Mouse (Mus musculus): ENCODE data around the gene Hbs1l.

Hbs1l gene

DNA sequence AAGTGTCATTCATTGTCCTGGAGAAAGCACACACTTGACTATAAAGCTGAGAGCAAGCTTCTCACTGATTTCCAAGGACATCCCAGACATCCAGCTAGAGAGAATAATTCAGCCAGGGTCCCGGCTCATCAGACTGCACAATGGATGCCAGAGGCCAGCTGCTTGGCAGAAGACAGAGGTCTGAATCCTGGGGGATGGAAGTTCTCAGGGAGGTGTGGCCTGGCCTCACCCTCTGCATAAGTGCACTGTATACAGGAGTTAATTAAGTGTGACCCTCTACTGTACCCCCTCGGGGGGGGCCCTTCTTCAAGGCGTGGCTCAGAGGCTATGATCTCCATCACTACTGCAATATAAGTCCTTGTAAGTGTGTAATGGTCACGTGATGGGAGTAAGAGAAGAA lies 105.5 kb downstream of the Hbs1l start:
- DNase-seq (ENCODE audit: low spot score in 2 of 2): no peak

DNA sequence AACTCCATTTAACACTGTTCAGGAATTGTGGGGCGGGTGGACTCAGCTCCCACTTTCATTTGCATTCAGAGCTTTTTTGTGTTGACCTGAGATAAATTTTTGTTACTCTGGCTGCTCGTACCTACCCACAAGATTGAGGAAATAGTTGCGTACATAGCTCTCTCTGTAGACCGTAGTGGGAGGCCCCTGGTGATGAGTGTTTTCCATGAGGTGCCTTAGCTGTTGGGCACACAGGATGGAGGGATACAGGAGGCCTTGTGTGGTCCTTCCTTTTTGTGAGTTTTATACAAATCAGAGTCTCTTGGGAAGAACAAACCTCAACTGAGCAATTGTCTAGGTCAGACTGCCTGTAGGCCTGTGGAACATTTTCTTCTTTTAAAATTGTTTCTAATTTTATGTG lies 109.0 kb downstream of the Hbs1l start:
- no peak for DNase-seq (ENCODE audit: low spot score in 2 of 2)

DNA sequence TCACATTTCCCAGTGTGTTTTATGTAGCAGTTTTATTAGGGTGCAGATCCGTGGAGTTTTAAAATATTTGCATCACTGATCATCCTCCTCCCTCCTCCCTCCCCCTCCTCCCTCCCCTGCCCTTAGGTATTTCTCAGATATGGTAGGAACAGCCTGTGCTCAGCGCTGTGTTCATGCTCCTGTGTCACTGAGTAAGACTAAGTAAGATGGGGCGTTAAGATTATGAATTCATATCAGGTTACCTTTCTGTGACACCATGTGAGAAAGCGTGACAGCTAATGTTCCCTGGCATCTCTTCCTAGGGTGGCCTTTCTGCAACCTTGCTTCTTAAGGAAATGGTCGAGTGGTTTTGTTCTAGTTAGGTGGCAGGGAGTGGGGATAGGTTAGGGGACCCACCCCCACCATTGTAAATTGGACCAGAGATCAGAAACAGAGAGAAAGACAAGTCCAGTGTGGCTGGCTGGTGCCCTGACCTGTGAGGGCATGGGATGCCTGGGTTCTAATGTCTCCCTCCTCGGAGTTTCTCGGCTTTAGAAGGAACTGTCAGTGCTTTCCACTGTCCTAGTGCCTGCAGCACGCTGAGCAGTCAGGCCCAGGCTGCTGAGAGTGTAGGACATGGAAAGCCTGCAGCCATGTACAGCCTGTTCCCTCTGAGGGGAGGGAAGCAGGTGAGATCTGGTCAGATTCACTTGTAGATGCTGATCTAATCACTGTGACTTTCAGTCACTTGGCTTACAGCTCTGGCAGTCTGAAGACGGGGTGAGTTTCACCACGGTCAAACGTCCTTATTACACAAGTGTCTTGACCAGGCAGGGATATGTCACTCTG lies 110.1 kb downstream of the Hbs1l start:
- no peak for DNase-seq (ENCODE audit: low spot score in 2 of 2)

DNA sequence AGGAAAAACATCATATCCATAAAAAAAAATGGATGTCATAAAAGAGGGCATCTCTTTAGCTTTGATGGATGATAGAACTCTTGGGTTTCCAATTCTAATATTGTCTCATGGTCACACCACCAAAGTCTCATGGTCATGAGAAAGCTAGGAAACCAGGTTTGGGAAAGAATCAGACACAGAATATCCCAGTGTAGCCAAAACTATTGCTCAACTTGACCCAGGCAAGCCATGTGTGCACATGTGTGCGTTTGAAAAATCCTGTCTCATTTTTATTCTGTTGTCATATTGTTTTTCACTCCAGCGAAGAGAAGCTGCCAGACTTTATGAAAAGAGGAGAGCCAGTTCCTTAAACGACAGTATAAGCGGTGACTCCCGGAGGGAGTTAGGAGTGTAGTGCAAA lies 114.9 kb downstream of the Hbs1l start:
- no peak for DNase-seq (ENCODE audit: low spot score in 2 of 2)

DNA sequence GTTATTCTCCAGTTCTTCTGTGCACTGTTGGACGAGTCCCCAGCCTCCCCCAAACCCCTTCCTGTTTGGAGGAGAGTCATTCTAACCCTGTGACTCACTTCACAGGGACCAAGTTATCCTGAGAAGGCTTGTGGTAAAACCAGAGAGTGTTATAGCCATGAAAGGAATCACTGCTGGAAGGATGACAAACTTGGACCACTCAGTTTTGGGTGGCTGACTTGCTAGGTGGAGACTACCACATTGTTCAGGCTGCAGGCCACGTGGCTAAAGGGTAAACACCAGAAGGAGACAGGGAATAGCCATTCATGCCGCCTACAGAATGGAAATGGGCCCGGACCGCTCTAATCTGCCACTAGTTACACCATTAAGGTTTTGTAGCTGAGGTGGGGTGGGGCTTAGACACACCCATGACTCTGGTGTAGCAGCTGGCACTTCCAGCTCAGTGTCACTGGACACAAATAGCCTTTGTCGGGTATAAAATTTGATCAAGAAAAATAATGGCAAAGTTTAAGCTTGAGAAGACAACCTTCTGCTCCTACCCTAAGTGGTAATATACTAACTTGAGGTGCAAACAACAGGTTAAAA lies 115.9 kb downstream of the Hbs1l start:
- DNase-seq (ENCODE audit: low spot score in 2 of 2): no peak

DNA sequence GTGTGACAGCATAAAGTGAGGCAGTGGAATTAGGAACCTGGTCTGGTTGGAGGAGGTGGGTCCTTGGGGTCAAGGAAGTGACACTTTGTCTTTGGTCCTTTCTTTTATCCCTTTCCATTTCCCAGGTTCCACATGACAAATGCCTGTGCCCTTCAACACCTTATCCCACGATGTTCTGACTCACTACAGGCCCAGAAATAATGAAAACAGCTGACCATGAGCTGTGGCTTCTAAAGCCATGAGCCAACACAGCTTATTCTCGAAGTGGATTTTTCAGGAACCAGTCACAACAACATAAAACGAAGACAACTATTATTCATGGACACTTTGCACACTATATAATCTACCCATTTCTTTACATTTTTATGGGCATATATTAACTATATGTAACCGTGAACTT lies 119.3 kb downstream of the Hbs1l start:
- DNase-seq (ENCODE audit: low spot score in 2 of 2): no peak

DNA sequence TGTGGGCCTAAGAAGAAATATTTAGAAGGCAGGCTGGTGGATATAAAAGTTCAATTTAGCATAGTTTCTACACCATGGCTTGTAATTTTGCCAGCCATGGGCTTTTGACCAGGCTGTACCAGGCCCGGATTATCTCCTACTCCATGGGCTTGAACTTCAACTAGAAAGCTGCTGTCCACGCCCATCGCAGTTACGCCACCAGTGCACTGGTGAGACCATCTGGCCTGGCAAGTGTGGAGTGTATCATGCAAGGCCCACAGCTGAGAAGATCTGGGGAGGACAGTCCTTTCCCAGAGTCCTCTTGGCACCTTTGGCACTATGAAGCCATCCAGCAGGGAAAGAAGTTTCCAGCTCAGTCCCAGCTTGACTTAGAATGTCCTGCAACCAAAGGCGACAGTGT lies 120.4 kb downstream of the Hbs1l start:
- no peak for DNase-seq (ENCODE audit: low spot score in 2 of 2)
